Mouse (Mus musculus) CD4-positive, CD25-positive, alpha-beta regulatory T cell, adult 9 weeks (primary cell): Measurements from ENCODE around the gene Mrgpra1. TPM values are rescaled to one million over a fixed set of nuclear protein-coding genes. Genes with fewer than 3 reads are reported as not detected.

Experiments used
- polyA plus RNA-seq: library from polyadenylated mRNA; unstranded; fragments of 100-300 nt; shearing (Covaris generic); gene quantifications from one replicate; pipeline ENCODE4 v1.2.1, GENCODE M21; 2017

The Mrgpra1 gene
- polyA plus RNA-seq: not detected

GRCm38 (mm10) chr7:47354140-47354539 lies at the start of gene Mrgpra1:
Mrgpra1 (minus strand) TSS chr7:47354240.

Other genes starting within 250 kb of the Mrgpra1 start
- 17.2 TPM for gene Ptpn5, start 220.6 kb downstream of the Mrgpra1 start, polyA plus RNA-seq
- not detected for gene Mrgpra6, start 149.3 kb downstream of the Mrgpra1 start, polyA plus RNA-seq
- not detected for gene Mrgpra9, start 101.4 kb downstream of the Mrgpra1 start, polyA plus RNA-seq
- gene Mrgpra2a, start 97.9 kb upstream of the Mrgpra1 start, polyA plus RNA-seq: not detected
- not detected for gene Mrgpra2b, start 174.6 kb upstream of the Mrgpra1 start, polyA plus RNA-seq
- not detected for gene Mrgpra3, start 247.1 kb upstream of the Mrgpra1 start, polyA plus RNA-seq